Mouse (Mus musculus): ENCODE results near the gene Luzp1. TPM values are rescaled to one million over a fixed set of nuclear protein-coding genes. Genes with fewer than 3 reads are reported as not detected.

The Luzp1 gene
- 100 to 1,000 TPM in 1 of 2 experiments, 10 to 100 TPM in 1; 95.2 to 111 TPM for total RNA-seq (2021)

- DNase-seq, result peak; percentile 94 to 96
These were observed at the start of gene Luzp1 for GRCm38 (mm10) chr4:136469371-136469903. TSS of gene Luzp1 (plus strand) at chr4:136469761.

GRCm38 (mm10) chr4:136423224-136423623 is 46.3 kb upstream of the Luzp1 start, which contains the start of gene Htr1d:
TSS of gene Htr1d (plus strand) at chr4:136423524.
- DNase-seq, result no peak

- DNase-seq, result no peak
These were observed 45.2 kb upstream of the Luzp1 start for GRCm38 (mm10) chr4:136424120-136424999.

GRCm38 (mm10) chr4:136425000-136425288 is 44.6 kb upstream of the Luzp1 start:
- no peak for DNase-seq

GRCm38 (mm10) chr4:136430609-136431375 is 38.8 kb upstream of the Luzp1 start:
- no peak for DNase-seq

GRCm38 (mm10) chr4:136431376-136431693 is 38.2 kb upstream of the Luzp1 start:
- DNase-seq, result peak in 1 of 2 experiments; percentile 22

- no peak for DNase-seq
These were observed 35.5 kb upstream of the Luzp1 start for GRCm38 (mm10) chr4:136434029-136434428.

- no peak for DNase-seq
These were observed 30.5 kb upstream of the Luzp1 start for GRCm38 (mm10) chr4:136439106-136439505.

- no peak for DNase-seq
These were observed 28.1 kb upstream of the Luzp1 start for GRCm38 (mm10) chr4:136441354-136442043.

GRCm38 (mm10) chr4:136444561-136444960 is 25.0 kb upstream of the Luzp1 start:
- no peak for DNase-seq

GRCm38 (mm10) chr4:136449795-136450194 is 19.8 kb upstream of the Luzp1 start:
- DNase-seq, result no peak

GRCm38 (mm10) chr4:136450271-136450670 is 19.3 kb upstream of the Luzp1 start:
- DNase-seq, result no peak

- DNase-seq, result no peak
These were observed 18.0 kb upstream of the Luzp1 start for GRCm38 (mm10) chr4:136451564-136451963.

- no peak for DNase-seq
These were observed 17.3 kb upstream of the Luzp1 start for GRCm38 (mm10) chr4:136452286-136452685.

GRCm38 (mm10) chr4:136452792-136453191 is 16.8 kb upstream of the Luzp1 start:
- no peak for DNase-seq

GRCm38 (mm10) chr4:136454850-136455260 is 14.7 kb upstream of the Luzp1 start:
- DNase-seq, result peak; percentile 72 to 76

GRCm38 (mm10) chr4:136456516-136457218 is 12.9 kb upstream of the Luzp1 start:
- DNase-seq, result no peak

GRCm38 (mm10) chr4:136458276-136458675 is 11.3 kb upstream of the Luzp1 start:
- no peak for DNase-seq

- DNase-seq, result no peak
These were observed 10.4 kb upstream of the Luzp1 start for GRCm38 (mm10) chr4:136459210-136459609.

GRCm38 (mm10) chr4:136461206-136461605 is 8.4 kb upstream of the Luzp1 start:
- no peak for DNase-seq

GRCm38 (mm10) chr4:136461761-136462085 is 7.8 kb upstream of the Luzp1 start:
- no peak for DNase-seq
